Mouse (Mus musculus) heart, embryonic 16.5 days (tissue): ENCODE results near the gene Sucnr1. TPM values are rescaled to one million over a fixed set of nuclear protein-coding genes. Genes with fewer than 3 reads are reported as not detected.

Source experiments
- ATAC-seq: fragments of 200-750 bp; cut with Nextera tagmentation; replicated peaks from 2 replicates; pipeline ENCODE4 v1.8.0; 2017; ENCODE audit warnings: moderate number of reproducible peaks; ENCODE audit not compliant: insufficient read depth, low FRiP score; ENCODE audit errors: extremely low read depth
- H3K27ac ChIP-seq: fragments of 300-500 bp; sonication (generic); 2 replicates; pipeline ENCODE4 v1.5.1; 2014; ENCODE audit warnings: mild to moderate bottlenecking, low read length, control low read depth, moderate library complexity
- H3K27me3 ChIP-seq: fragments of 300-500 bp; sonication (generic); 2 replicates; pipeline ENCODE4 v1.6.1; 2014; ENCODE audit warnings: low read length, mixed read lengths; ENCODE audit not compliant: control insufficient read depth, insufficient read depth
- H3K36me3 ChIP-seq: fragments of 300-500 bp; sonication (generic); 2 replicates; pipeline ENCODE4 v1.6.1; 2014; ENCODE audit not compliant: control insufficient read depth, insufficient read depth
- H3K4me1 ChIP-seq: fragments of 300-500 bp; sonication (generic); 2 replicates; pipeline ENCODE4 v1.6.1; 2014; ENCODE audit warnings: low read length, mixed read lengths; ENCODE audit not compliant: control insufficient read depth, insufficient read depth
- H3K4me2 ChIP-seq: fragments of 300-500 bp; sonication (generic); 2 replicates; pipeline ENCODE4 v1.6.1; 2014; ENCODE audit warnings: low read depth, mild to moderate bottlenecking, control low read depth, low read length
- H3K4me3 ChIP-seq: fragments of 300-500 bp; sonication (generic); 2 replicates; pipeline ENCODE4 v1.5.1; 2014; ENCODE audit warnings: mild to moderate bottlenecking, control low read depth, low read length
- H3K9ac ChIP-seq: fragments of 300-500 bp; sonication (generic); 2 replicates; pipeline ENCODE4 v1.6.1; 2014; ENCODE audit warnings: low read length, control low read depth
- H3K9me3 ChIP-seq: fragments of 300-500 bp; sonication (generic); replicated peaks from 2 replicates; pipeline ENCODE4 v1.6.1; 2016; ENCODE audit warnings: low read length; ENCODE audit not compliant: control insufficient read depth
- WGBS: fragments of 180-500 bp; shearing (Covaris S2); extraction: QIAGEN DNeasy Blood & Tissue Kit; methylation state at CpG from one replicate; pipeline ENCODE4 v1.1.7; 2014; 5-methylcytosine and 5-hydroxymethylcytosine counted together
- polyA plus RNA-seq: library from polyadenylated mRNA; unstranded; fragments of >200 nt; fragmentation: Nextera tagmentation; extraction: Ambion mirVana; gene quantifications from 2 replicates; pipeline ENCODE4 v1.2.1, GENCODE M21; 2015

Sucnr1 gene
- polyA plus RNA-seq, 1 experiment from 2014 or later: 0.14 TPM

GRCm38 (mm10) chr3:60107736-60108135 is 26.1 kb downstream of the Sucnr1 start:
- no peak overlapping the region for H3K27ac ChIP-seq
- H3K4me3 ChIP-seq: no peak overlapping the region
- H3K9ac ChIP-seq: no peak overlapping the region
- ATAC-seq: no peak
- H3K4me1 ChIP-seq: no peaks in the 10 kb centered on the region
- H3K36me3 ChIP-seq: no peaks in the 10 kb centered on the region
- H3K4me2 ChIP-seq: no peak overlapping the region
- no peaks in the 10 kb centered on the region for H3K9me3 ChIP-seq
- 73% methylated on average over 3 of the region's 3 CpGs for WGBS
- H3K27me3 ChIP-seq: no peaks in the 10 kb centered on the region

- Histone ChIP-seq H3K4me2 (no peak overlapping the region), H3K9ac (no peak overlapping the region), H3K27me3 (no peaks in the 10 kb centered on the region), H3K36me3 (no peaks in the 10 kb centered on the region), H3K27ac (no peak overlapping the region), H3K4me1 (no peaks in the 10 kb centered on the region), H3K9me3 (no peaks in the 10 kb centered on the region), H3K4me3 (no peak overlapping the region)
- ATAC-seq: no peak
Observed at GRCm38 (mm10) chr3:60108815-60109214, 27.1 kb downstream of the Sucnr1 start.

GRCm38 (mm10) chr3:60111135-60111710 is 29.6 kb downstream of the Sucnr1 start:
- no peaks in the 10 kb centered on the region for H3K36me3 ChIP-seq
- no peak for ATAC-seq
- WGBS: 80% methylated on average over 4 of the region's 4 CpGs

GRCm38 (mm10) chr3:60111889-60112646 is 30.4 kb downstream of the Sucnr1 start:
- no peaks in the 10 kb centered on the region for H3K4me1 ChIP-seq
- no peak for ATAC-seq
- no peaks in the 10 kb centered on the region for H3K9me3 ChIP-seq
- no peak overlapping the region for H3K27ac ChIP-seq
- WGBS: 72% methylated on average over 6 of the region's 6 CpGs
- no peak overlapping the region for H3K9ac ChIP-seq
- no peak overlapping the region for H3K4me2 ChIP-seq
- no peaks in the 10 kb centered on the region for H3K27me3 ChIP-seq
- H3K4me3 ChIP-seq: no peak overlapping the region
- no peaks in the 10 kb centered on the region for H3K36me3 ChIP-seq

More at GRCm38 (mm10) chr3:60111135-60111710, 29.6 kb downstream of the Sucnr1 start:
- Histone ChIP-seq H3K4me3 (no peak overlapping the region), H3K27me3 (no peaks in the 10 kb centered on the region), H3K9me3 (no peaks in the 10 kb centered on the region), H3K4me1 (no peaks in the 10 kb centered on the region), H3K4me2 (no peak overlapping the region), H3K9ac (no peak overlapping the region), H3K27ac (no peak overlapping the region)

GRCm38 (mm10) chr3:60114571-60114970 is 32.9 kb downstream of the Sucnr1 start:
- ATAC-seq: no peak
- H3K4me2 ChIP-seq: no peak overlapping the region
- H3K27me3 ChIP-seq: no peaks in the 10 kb centered on the region
- H3K4me1 ChIP-seq: no peaks in the 10 kb centered on the region
- H3K4me3 ChIP-seq: no peak overlapping the region
- 44% methylated on average over 2 of the region's 2 CpGs for WGBS
- H3K9ac ChIP-seq: no peak overlapping the region
- H3K9me3 ChIP-seq: no peaks in the 10 kb centered on the region
- H3K27ac ChIP-seq: no peak overlapping the region
- no peaks in the 10 kb centered on the region for H3K36me3 ChIP-seq

- H3K9ac ChIP-seq: no peak overlapping the region
- ATAC-seq: no peak
- H3K4me3 ChIP-seq: no peak overlapping the region
- no peak overlapping the region for H3K4me2 ChIP-seq
- no peaks in the 10 kb centered on the region for H3K27me3 ChIP-seq
- 65% methylated on average over 3 of the region's 3 CpGs for WGBS
- H3K27ac ChIP-seq: no peak overlapping the region
- no peaks in the 10 kb centered on the region for H3K4me1 ChIP-seq
- H3K36me3 ChIP-seq: no peaks in the 10 kb centered on the region
- H3K9me3 ChIP-seq: no peaks in the 10 kb centered on the region
Observed at GRCm38 (mm10) chr3:60121449-60121848, 39.8 kb downstream of the Sucnr1 start.

GRCm38 (mm10) chr3:60123859-60124794 is 42.5 kb downstream of the Sucnr1 start:
- no peak overlapping the region for H3K4me3 ChIP-seq
- WGBS: 52% methylated on average over 9 of the region's 9 CpGs
- ATAC-seq: no peak

GRCm38 (mm10) chr3:60126564-60126963 is 44.9 kb downstream of the Sucnr1 start:
- no peak overlapping the region for H3K9ac ChIP-seq
- ATAC-seq: no peak
- no peak overlapping the region for H3K4me2 ChIP-seq
- no peak overlapping the region for H3K27ac ChIP-seq
- WGBS: 71% methylated on average over 2 of the region's 2 CpGs
- no peak overlapping the region for H3K4me3 ChIP-seq
- H3K27me3 ChIP-seq: no peaks in the 10 kb centered on the region
- H3K9me3 ChIP-seq: no peaks in the 10 kb centered on the region
- no peaks in the 10 kb centered on the region for H3K36me3 ChIP-seq
- H3K4me1 ChIP-seq: no peaks in the 10 kb centered on the region

More at GRCm38 (mm10) chr3:60123859-60124794, 42.5 kb downstream of the Sucnr1 start:
- Histone ChIP-seq H3K27ac (no peak overlapping the region), H3K4me2 (no peak overlapping the region), H3K9me3 (no peaks in the 10 kb centered on the region), H3K27me3 (no peaks in the 10 kb centered on the region), H3K4me1 (no peaks in the 10 kb centered on the region), H3K9ac (no peak overlapping the region), H3K36me3 (no peaks in the 10 kb centered on the region)

- Histone ChIP-seq H3K4me2 (no peak overlapping the region), H3K4me3 (no peak overlapping the region), H3K9ac (no peak overlapping the region), H3K36me3 (no peaks in the 10 kb centered on the region), H3K27me3 (no peaks in the 10 kb centered on the region), H3K27ac (no peak overlapping the region), H3K4me1 (no peaks in the 10 kb centered on the region), H3K9me3 (no peaks in the 10 kb centered on the region)
- no peak for ATAC-seq
- 43% methylated on average over 2 of the region's 2 CpGs for WGBS
Observed at GRCm38 (mm10) chr3:60128282-60128681, 46.6 kb downstream of the Sucnr1 start.
